Mouse (Mus musculus): ENCODE measurements around the gene Pacrg. TPM values are rescaled to one million over a fixed set of nuclear protein-coding genes. Genes with fewer than 3 reads are reported as not detected.
A peak's percentile ranks its signal among the peaks of the same experiment; 100 is the strongest.

Gene Pacrg
- polyA plus RNA-seq, 1 experiment from 2014 or later = 2.2 TPM

DNA sequence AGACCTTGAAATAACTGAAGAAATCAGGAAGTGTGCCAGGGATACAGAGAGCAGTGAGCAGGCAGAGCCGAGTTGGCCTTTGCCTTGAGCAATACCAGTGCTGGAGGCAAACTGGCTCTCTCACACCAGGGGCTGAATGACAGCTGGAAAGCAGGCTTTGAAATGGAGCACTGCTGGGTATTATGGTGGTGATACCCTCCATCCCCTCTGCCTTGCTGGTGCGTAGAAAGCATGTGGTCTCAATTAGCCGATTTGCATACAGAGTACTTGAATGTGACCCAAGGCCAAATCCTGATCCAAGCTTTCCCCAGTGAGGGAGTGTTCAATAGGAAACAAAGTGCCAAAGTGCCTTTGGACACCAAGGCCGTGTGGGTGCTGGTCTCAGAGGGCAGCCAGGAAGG, 431.4 kb downstream of the Pacrg start:
- no peak overlapping the region for H3K9ac ChIP-seq
- WGBS = 13% methylated on average over 4 of the region's 4 CpGs
- H3K27ac ChIP-seq = no peak overlapping the region
- no peaks in the 10 kb centered on the region for H3K36me3 ChIP-seq
- no peak overlapping the region for H3K4me3 ChIP-seq
- H3K9me3 ChIP-seq = no peaks in the 10 kb centered on the region
- peak; percentile 56; the same call in 1 of the 2 replicates for ATAC-seq (ENCODE audit: insufficient number of reproducible peaks, insufficient read depth, low FRiP score, low TSS enrichment)
- H3K27me3 ChIP-seq = no peaks in the 10 kb centered on the region
- peaks cover 11% of the 10 kb centered on the region for H3K4me1 ChIP-seq
- H3K4me2 ChIP-seq (replicated peaks) = no peak overlapping the region

DNA sequence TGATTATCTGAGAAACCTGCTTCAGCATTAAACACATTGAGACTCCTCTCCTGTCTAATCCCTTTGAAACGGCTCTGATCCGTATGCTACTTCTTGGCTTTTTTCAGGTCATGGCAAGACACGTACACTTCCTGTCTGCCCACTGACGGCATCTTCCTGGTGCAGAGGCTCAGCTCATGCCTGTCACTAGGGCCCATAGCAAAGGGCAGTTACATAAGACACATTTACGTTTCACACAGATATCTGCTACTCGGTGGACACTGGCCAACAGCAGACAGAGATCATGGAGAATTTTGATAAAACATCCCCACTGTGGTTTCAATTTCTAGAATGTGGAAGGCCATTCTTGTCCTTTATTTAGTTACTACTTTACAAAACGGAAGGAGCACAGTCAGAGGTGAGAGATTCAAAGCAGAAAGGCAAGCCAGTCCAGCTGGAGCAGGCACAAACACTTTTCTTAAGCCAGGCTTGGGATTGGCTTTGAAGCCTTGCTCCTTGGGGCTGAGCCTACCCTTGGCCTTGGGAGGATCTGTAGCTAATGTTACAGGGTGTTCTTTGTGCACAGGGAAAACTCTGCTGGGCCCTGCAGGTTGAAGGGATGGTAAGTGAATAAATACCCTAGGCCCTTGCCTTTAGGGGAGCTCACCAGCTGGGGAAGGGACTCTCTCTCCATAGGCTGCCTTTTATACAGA, 432.9 kb downstream of the Pacrg start:
- no peaks in the 10 kb centered on the region for H3K27me3 ChIP-seq
- ATAC-seq (ENCODE audit: insufficient number of reproducible peaks, insufficient read depth, low FRiP score, low TSS enrichment) = no peak
- no peak overlapping the region for H3K4me2 ChIP-seq (replicated peaks)
- 58% methylated on average over 7 of the region's 7 CpGs for WGBS
- H3K27ac ChIP-seq = no peak overlapping the region
- no peak overlapping the region for H3K9ac ChIP-seq
- H3K9me3 ChIP-seq = no peaks in the 10 kb centered on the region
- peaks cover 11% of the 10 kb centered on the region for H3K4me1 ChIP-seq
- no peak overlapping the region for H3K4me3 ChIP-seq
- H3K36me3 ChIP-seq = no peaks in the 10 kb centered on the region

DNA sequence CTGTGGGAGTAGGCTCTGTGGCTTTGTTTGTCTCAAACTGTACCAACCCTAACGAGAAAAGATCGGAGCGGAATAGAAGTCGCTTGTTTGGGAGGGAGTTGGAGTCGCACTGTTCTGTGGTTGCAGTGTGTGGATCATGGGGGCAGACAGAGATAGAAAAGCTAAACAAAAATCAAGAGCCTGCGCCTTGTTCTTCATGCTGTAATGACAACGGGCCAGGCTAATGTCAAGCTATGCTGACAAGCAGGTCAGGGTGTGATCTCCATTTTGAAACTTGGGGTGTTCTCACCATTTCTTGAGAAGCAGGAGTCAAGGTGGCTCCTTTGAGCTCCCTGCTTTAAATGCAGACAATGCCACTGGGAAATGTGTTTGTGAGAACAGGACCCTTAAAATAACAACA, 433.8 kb downstream of the Pacrg start:
- 60% methylated on average over 7 of the region's 7 CpGs for WGBS
- Histone ChIP-seq H3K36me3 (no peaks in the 10 kb centered on the region), H3K9me3 (no peaks in the 10 kb centered on the region), H3K4me1 (peaks cover 11% of the 10 kb centered on the region), H3K27ac (no peak overlapping the region), H3K27me3 (no peaks in the 10 kb centered on the region), H3K4me3 (no peak overlapping the region), H3K9ac (no peak overlapping the region), H3K4me2 (replicated peaks) (no peak overlapping the region)
- no peak for ATAC-seq (ENCODE audit: insufficient number of reproducible peaks, insufficient read depth, low FRiP score, low TSS enrichment)

DNA sequence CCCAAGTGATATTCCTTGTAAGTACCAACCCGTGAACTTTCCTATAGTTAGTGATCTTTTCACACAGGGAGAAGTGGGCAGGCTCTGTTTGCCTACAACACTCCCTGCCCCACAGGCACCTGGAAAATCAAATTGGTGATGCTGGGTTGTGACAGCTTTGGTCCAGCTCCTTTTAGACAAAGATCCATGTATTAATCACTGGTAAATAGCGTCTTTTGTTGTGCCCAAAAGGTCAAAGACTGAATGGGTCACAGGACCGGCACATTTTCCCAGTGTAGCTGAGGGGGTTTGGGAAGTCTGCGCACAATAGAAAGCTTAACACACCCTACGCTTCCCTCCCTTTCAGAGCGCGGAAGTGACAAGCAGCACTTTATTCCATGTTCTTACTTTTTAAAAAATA, 434.2 kb downstream of the Pacrg start:
- no peak overlapping the region for H3K4me2 ChIP-seq (replicated peaks)
- H3K27ac ChIP-seq = no peak overlapping the region
- WGBS = 39% methylated on average over 7 of the region's 7 CpGs
- H3K9me3 ChIP-seq = no peaks in the 10 kb centered on the region
- H3K27me3 ChIP-seq = no peaks in the 10 kb centered on the region
- H3K4me3 ChIP-seq = no peak overlapping the region
- H3K4me1 ChIP-seq = peaks cover 11% of the 10 kb centered on the region
- ATAC-seq (ENCODE audit: insufficient number of reproducible peaks, insufficient read depth, low FRiP score, low TSS enrichment) = no peak
- no peaks in the 10 kb centered on the region for H3K36me3 ChIP-seq
- no peak overlapping the region for H3K9ac ChIP-seq

DNA sequence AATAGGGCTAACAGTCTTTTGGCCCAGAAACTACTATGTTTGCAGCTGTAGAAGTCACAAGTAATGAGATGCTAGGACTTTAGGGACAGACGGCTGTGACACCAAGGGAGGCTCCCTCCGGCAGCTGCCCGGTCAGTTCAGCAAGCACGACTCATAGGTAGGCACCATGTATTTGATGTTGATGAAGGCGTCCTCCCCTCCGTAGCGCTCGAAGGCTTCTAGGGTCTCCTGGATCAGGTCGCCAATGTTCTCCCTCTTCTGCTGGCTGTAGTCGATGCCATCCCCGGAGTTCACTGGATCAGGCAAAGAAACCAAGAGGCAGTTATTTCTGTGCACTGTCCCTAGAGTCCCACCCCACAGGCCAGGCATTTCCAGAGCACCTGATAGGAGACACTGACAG, 436.9 kb downstream of the Pacrg start:
- Histone ChIP-seq H3K4me1 (peaks cover 12% of the 10 kb centered on the region; the same call in 1 of the 2 replicates), H3K36me3 (no peaks in the 10 kb centered on the region)

DNA sequence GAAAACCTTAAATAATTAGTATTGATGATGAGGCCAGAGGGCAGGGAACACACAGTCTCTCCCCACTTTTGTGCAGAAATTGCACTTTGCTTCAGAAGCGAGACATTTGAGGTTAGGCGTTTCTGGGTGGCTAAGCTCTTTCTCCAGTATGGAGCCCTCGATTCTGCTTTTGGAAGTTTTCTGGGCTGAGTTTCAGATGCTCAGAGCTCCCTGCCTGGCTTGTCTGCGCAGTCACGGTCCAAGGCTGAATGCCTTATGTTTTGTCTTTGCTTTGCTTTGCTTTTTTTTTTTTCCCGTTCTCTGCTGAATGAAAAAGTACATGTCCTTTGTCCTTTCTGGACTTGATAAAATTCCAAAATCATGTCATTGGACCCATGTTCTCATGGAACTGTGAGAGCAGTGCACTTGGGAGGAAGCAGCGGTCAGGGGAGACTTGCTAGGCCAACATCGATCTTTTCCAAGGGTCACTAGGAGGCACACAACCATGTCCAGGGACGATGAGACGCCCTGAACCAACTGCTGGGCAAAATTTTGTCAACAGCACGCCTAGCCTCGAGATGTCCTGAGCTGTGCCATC, 438.0 kb downstream of the Pacrg start:
- H3K4me2 ChIP-seq (replicated peaks) = no peak overlapping the region
- H3K27me3 ChIP-seq = no peaks in the 10 kb centered on the region
- H3K4me3 ChIP-seq = no peak overlapping the region
- H3K27ac ChIP-seq = no peak overlapping the region
- WGBS = 82% methylated on average over 12 of the region's 12 CpGs
- no peak for ATAC-seq (ENCODE audit: insufficient number of reproducible peaks, insufficient read depth, low FRiP score, low TSS enrichment)
- peaks cover 16% of the 10 kb centered on the region; the same call in 1 of the 2 replicates for H3K4me1 ChIP-seq
- no peaks in the 10 kb centered on the region for H3K36me3 ChIP-seq
- no peak overlapping the region for H3K9ac ChIP-seq
- H3K9me3 ChIP-seq = no peaks in the 10 kb centered on the region

More for the DNA sequence above, 436.9 kb downstream of the Pacrg start:
- Histone ChIP-seq H3K27ac (no peak overlapping the region), H3K9me3 (no peaks in the 10 kb centered on the region), H3K4me2 (replicated peaks) (no peak overlapping the region), H3K27me3 (no peaks in the 10 kb centered on the region), H3K4me3 (no peak overlapping the region), H3K9ac (no peak overlapping the region)
- 90% methylated on average over 11 of the region's 11 CpGs for WGBS
- no peak for ATAC-seq (ENCODE audit: insufficient number of reproducible peaks, insufficient read depth, low FRiP score, low TSS enrichment)

DNA sequence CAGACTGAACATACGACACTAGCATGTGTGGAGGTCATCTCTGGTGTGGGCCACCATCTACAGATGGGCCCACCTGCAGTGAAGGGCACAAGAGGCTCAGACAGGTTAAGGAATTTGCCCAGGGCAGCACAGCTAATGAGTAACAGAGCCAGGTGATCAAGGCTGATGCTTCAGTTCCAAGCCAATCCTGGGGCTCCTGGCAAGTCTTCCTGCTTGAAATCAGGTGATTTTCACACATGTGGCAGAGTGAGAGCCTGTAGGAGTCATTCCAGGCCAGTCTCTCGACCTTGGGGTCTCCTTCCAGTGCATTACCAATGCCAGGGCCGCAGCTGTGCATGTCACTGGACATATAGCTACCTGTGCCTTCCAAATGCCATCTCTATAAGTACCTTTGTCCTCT, 438.6 kb downstream of the Pacrg start:
- Histone ChIP-seq H3K27me3 (no peaks in the 10 kb centered on the region), H3K4me2 (replicated peaks) (no peak overlapping the region), H3K4me3 (no peak overlapping the region), H3K36me3 (no peaks in the 10 kb centered on the region), H3K27ac (no peak overlapping the region), H3K4me1 (peaks cover 16% of the 10 kb centered on the region; the same call in 1 of the 2 replicates), H3K9ac (no peak overlapping the region; the same call in 1 of the 2 replicates), H3K9me3 (no peaks in the 10 kb centered on the region)
- ATAC-seq (ENCODE audit: insufficient number of reproducible peaks, insufficient read depth, low FRiP score, low TSS enrichment) = no peak
- WGBS = 73% methylated on average over 3 of the region's 3 CpGs

DNA sequence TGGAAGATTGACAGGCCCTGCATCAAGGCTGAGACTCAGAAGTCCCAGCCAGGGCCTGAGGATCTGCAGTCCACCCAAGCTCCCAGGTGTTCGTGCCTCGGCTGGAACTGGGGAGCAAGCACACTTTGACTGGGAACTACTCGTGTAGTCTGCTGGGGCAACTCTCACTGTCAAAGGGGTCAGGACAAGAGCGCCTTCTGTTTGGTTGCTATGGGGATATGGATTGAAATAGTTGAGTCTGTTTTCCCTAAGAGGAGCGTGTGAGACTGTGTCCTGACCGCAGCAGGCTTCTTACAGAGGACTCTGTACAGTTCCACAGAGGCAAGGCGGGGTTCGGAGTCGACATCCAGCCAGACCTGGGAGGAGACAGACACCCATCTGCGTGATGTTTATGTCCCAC, 440.4 kb downstream of the Pacrg start:
- H3K9me3 ChIP-seq = no peaks in the 10 kb centered on the region
- no peak overlapping the region for H3K4me3 ChIP-seq
- no peak overlapping the region for H3K27ac ChIP-seq
- H3K27me3 ChIP-seq = no peaks in the 10 kb centered on the region
- 75% methylated on average over 10 of the region's 10 CpGs for WGBS
- no peaks in the 10 kb centered on the region for H3K36me3 ChIP-seq
- H3K9ac ChIP-seq = no peak overlapping the region
- ATAC-seq (ENCODE audit: insufficient number of reproducible peaks, insufficient read depth, low FRiP score, low TSS enrichment) = no peak
- peaks cover 16% of the 10 kb centered on the region; the same call in 1 of the 2 replicates for H3K4me1 ChIP-seq
- H3K4me2 ChIP-seq (replicated peaks) = no peak overlapping the region

DNA sequence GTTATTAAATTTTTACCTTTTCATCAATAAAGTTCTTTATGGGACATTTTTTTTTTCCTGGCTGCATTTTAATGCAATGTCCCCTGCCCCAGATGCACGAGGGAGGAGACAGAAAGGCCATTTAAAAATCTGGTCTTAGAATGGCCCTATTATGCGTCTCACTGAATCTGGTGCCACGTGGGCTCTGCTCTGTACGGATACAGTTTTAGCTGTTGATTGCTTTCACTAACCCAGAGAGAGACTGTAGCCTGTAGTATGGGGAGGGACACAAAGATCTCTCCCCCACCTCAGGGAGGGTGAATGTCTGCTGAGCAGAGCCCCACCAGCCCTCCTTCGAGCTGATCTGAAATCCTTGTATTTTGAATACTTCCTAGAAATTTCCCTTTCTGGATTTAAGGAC, 441.2 kb downstream of the Pacrg start:
- no peak overlapping the region for H3K9ac ChIP-seq
- no peak for ATAC-seq (ENCODE audit: insufficient number of reproducible peaks, insufficient read depth, low FRiP score, low TSS enrichment)
- no peaks in the 10 kb centered on the region for H3K27me3 ChIP-seq
- no peak overlapping the region for H3K4me3 ChIP-seq
- no peak overlapping the region for H3K4me2 ChIP-seq (replicated peaks)
- no peak overlapping the region for H3K27ac ChIP-seq
- H3K4me1 ChIP-seq = peaks cover 16% of the 10 kb centered on the region; the same call in 1 of the 2 replicates
- no peaks in the 10 kb centered on the region for H3K36me3 ChIP-seq
- no peaks in the 10 kb centered on the region for H3K9me3 ChIP-seq
- 57% methylated on average over 5 of the region's 5 CpGs for WGBS

DNA sequence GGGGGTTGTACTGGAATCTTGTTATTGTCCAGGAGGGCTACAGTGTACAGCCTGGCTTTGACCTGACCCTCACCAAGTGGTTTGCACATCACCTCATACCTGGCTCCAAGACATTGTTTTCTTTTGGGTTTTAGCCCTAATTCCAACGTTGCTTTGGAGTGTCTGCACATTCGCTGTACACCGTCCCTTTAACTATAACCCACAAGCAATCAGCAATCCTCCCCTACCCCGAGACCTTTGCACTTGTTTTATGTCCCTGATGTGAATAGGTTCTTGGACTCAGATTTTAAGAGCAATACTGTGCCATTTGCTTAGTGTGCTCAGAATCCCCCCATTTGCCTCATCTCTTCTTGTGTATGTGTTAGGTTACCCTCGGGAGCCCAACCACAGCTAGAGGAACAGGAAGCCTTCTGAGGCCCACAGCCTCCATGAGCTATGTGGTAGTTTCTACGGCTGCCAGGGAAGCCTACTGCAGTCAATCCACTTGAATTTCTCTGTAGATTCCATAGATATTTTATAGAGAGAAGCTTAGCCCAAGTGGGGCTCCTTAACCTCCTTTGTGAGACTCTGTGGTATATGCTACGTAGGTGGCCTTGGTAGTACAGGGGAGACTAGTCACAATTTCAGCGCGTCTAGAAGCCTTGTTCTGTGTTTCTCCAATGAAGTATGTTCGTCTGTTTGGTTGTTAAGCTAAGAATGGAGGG, 442.0 kb downstream of the Pacrg start:
- WGBS = 72% methylated on average over 10 of the region's 10 CpGs
- H3K4me3 ChIP-seq = no peak overlapping the region
- H3K27ac ChIP-seq = peak overlapping the region; percentile 26; the same call in 1 of the 2 replicates
- H3K4me2 ChIP-seq (replicated peaks) = no peak overlapping the region
- H3K4me1 ChIP-seq = peaks cover 16% of the 10 kb centered on the region; the same call in 1 of the 2 replicates
- H3K36me3 ChIP-seq = no peaks in the 10 kb centered on the region
- H3K9me3 ChIP-seq = no peaks in the 10 kb centered on the region
- no peaks in the 10 kb centered on the region for H3K27me3 ChIP-seq
- no peak for ATAC-seq (ENCODE audit: insufficient number of reproducible peaks, insufficient read depth, low FRiP score, low TSS enrichment)
- no peak overlapping the region for H3K9ac ChIP-seq

DNA sequence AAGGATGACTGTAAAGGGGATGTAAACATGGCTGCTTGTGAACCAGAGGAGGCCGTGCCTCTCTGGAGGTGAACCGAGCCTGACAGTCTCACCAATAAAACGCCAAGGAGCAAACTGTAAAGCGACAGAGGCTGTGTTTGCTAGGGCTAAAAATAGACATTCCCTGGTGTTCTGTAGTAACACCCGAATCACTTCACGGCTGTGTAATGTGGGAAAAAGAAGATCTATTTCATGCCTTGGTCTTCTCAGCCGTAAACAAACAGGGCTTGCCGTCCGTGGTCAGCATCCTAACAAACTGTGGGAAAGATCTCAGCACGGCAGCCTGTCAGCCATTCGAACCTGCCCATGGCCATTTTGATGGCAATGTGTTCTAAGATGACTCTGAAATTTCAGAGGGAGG, 442.8 kb downstream of the Pacrg start:
- Histone ChIP-seq H3K9me3 (no peaks in the 10 kb centered on the region), H3K36me3 (no peaks in the 10 kb centered on the region), H3K27me3 (no peaks in the 10 kb centered on the region), H3K9ac (no peak overlapping the region), H3K4me3 (no peak overlapping the region), H3K4me2 (replicated peaks) (no peak overlapping the region), H3K27ac (no peak overlapping the region), H3K4me1 (peaks cover 16% of the 10 kb centered on the region; the same call in 1 of the 2 replicates)
- 63% methylated on average over 11 of the region's 11 CpGs for WGBS
- no peak for ATAC-seq (ENCODE audit: insufficient number of reproducible peaks, insufficient read depth, low FRiP score, low TSS enrichment)

DNA sequence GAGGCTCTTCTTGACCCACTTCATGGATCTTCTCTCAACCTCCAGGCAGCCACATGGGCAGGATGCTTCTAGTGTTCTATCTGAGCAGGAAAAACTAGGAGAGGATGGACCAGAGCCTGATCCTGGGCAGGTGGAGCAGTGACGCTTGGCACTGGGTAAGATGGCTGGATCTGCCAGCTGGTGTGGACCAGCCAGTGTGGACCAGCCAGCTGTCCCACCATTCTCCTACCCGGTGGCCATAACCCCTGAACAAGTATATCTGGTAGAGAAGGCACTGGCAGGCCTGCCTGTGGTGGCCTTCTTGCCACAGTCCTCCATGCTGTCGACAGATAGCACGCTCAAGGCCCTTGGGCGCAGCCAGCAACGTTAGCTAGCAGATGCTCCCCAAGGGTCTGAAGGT, 443.2 kb downstream of the Pacrg start:
- 86% methylated on average over 6 of the region's 6 CpGs for WGBS
- H3K4me1 ChIP-seq = peaks cover 16% of the 10 kb centered on the region; the same call in 1 of the 2 replicates

More for the DNA sequence above, 443.2 kb downstream of the Pacrg start:
- no peaks in the 10 kb centered on the region for H3K27me3 ChIP-seq
- no peaks in the 10 kb centered on the region for H3K36me3 ChIP-seq
- H3K4me2 ChIP-seq (replicated peaks) = no peak overlapping the region
- no peaks in the 10 kb centered on the region for H3K9me3 ChIP-seq
- H3K9ac ChIP-seq = no peak overlapping the region
- no peak for ATAC-seq (ENCODE audit: insufficient number of reproducible peaks, insufficient read depth, low FRiP score, low TSS enrichment)
- no peak overlapping the region for H3K27ac ChIP-seq
- H3K4me3 ChIP-seq = no peak overlapping the region

All from embryonic facial prominence, embryonic 12.5 days (tissue).